Mouse (Mus musculus) forebrain, embryonic 12.5 days (tissue): ENCODE results near the gene Myt1l. TPM values are rescaled to one million over a fixed set of nuclear protein-coding genes. Genes with fewer than 3 reads are reported as not detected.

Experiments
- ATAC-seq: fragments of 200-750 bp; cut with Nextera tagmentation; 2 replicates; pipeline ENCODE4 v1.8.0; 2017; ENCODE audit warnings: moderate TSS enrichment; ENCODE audit not compliant: low FRiP score
- H3K27ac ChIP-seq: fragments of 300-500 bp; sonication (generic); 2 replicates; pipeline ENCODE4 v1.5.1; 2016; ENCODE audit warnings: mild to moderate bottlenecking
- H3K27me3 ChIP-seq: fragments of 300-500 bp; sonication (generic); 2 replicates; pipeline ENCODE4 v1.6.1; 2016; ENCODE audit warnings: mild to moderate bottlenecking
- H3K36me3 ChIP-seq: fragments of 300-500 bp; sonication (generic); replicated peaks from 2 replicates; pipeline ENCODE4 v1.6.1; 2016; ENCODE audit warnings: mild to moderate bottlenecking
- H3K4me1 ChIP-seq: fragments of 300-500 bp; sonication (generic); 2 replicates; pipeline ENCODE4 v1.6.1; 2016
- H3K4me2 ChIP-seq: fragments of 300-500 bp; sonication (generic); 2 replicates; pipeline ENCODE4 v1.6.1; 2016; ENCODE audit warnings: mild to moderate bottlenecking, moderate library complexity
- H3K4me3 ChIP-seq: fragments of 300-500 bp; sonication (generic); replicated peaks from 2 replicates; pipeline ENCODE4 v1.5.1; 2016; ENCODE audit warnings: mild to moderate bottlenecking
- H3K9ac ChIP-seq: fragments of 300-500 bp; sonication (generic); 2 replicates; pipeline ENCODE4 v1.6.1; 2016; ENCODE audit warnings: mild to moderate bottlenecking
- H3K9me3 ChIP-seq: fragments of 300-500 bp; sonication (generic); 2 replicates; pipeline ENCODE4 v1.6.1; 2016
- WGBS: fragments of 180-500 bp; shearing (Covaris S2); methylation state at CpG from one replicate; pipeline ENCODE4 v1.1.7; 2016; 5-methylcytosine and 5-hydroxymethylcytosine counted together
- polyA plus RNA-seq: library from polyadenylated mRNA; unstranded; fragments of >200 nt; fragmentation: Nextera tagmentation; extraction: Ambion mirVana; gene quantifications from 2 replicates; pipeline ENCODE4 v1.2.1, GENCODE M21; 2016

Myt1l gene
- polyA plus RNA-seq, 1 experiment from 2014 or later: 53.6 TPM

- ATAC-seq: no peak
- Histone ChIP-seq H3K9ac (peak overlapping the region; percentile 29; the same call in 1 of the 2 replicates), H3K4me3 (no peak overlapping the region), H3K4me2 (no peak overlapping the region), H3K36me3 (no peaks in the 10 kb centered on the region), H3K4me1 (peaks cover 64% of the 10 kb centered on the region), H3K27ac (peak overlapping the region; percentile 75), H3K27me3 (peaks cover 20% of the 10 kb centered on the region; the same call in 1 of the 2 replicates), H3K9me3 (no peaks in the 10 kb centered on the region)
- 7% methylated on average over 6 of the region's 6 CpGs for WGBS
These were observed 173.6 kb downstream of the Myt1l start for GRCm38 (mm10) chr12:29701731-29702316.

GRCm38 (mm10) chr12:29702626-29703025 lies 174.4 kb downstream of the Myt1l start:
- H3K27me3 ChIP-seq: peaks cover 17% of the 10 kb centered on the region; the same call in 1 of the 2 replicates

GRCm38 (mm10) chr12:29703541-29703940 lies 175.4 kb downstream of the Myt1l start:
- ATAC-seq: no peak

More at GRCm38 (mm10) chr12:29702626-29703025, 174.4 kb downstream of the Myt1l start:
- peaks cover 59% of the 10 kb centered on the region for H3K4me1 ChIP-seq
- H3K4me3 ChIP-seq: no peak overlapping the region
- H3K36me3 ChIP-seq: no peaks in the 10 kb centered on the region
- peak overlapping the region; percentile 75 for H3K27ac ChIP-seq
- WGBS: 27% methylated on average over 4 of the region's 4 CpGs
- H3K9me3 ChIP-seq: no peaks in the 10 kb centered on the region
- no peak overlapping the region; the same call in 1 of the 2 replicates for H3K4me2 ChIP-seq
- peak; percentile 25; the same call in 1 of the 2 replicates for ATAC-seq
- H3K9ac ChIP-seq: no peak overlapping the region

GRCm38 (mm10) chr12:29707094-29707493 lies 178.9 kb downstream of the Myt1l start:
- 0 out of 2 replicates have a peak, but pooled peaks cover 7% of the 10 kb centered on the region for H3K27me3 ChIP-seq
- no peaks in the 10 kb centered on the region for H3K9me3 ChIP-seq
- WGBS: 83% methylated on average over 3 of the region's 3 CpGs
- H3K27ac ChIP-seq: no peak overlapping the region
- ATAC-seq: no peak
- H3K9ac ChIP-seq: no peak overlapping the region
- H3K36me3 ChIP-seq: no peaks in the 10 kb centered on the region
- no peak overlapping the region for H3K4me2 ChIP-seq
- H3K4me3 ChIP-seq: no peak overlapping the region
- H3K4me1 ChIP-seq: peaks cover 18% of the 10 kb centered on the region

More at GRCm38 (mm10) chr12:29703541-29703940, 175.4 kb downstream of the Myt1l start:
- Histone ChIP-seq H3K4me1 (peaks cover 50% of the 10 kb centered on the region), H3K9ac (no peak overlapping the region), H3K4me3 (no peak overlapping the region), H3K36me3 (no peaks in the 10 kb centered on the region), H3K27me3 (peaks cover 17% of the 10 kb centered on the region; the same call in 1 of the 2 replicates), H3K27ac (peak overlapping the region; percentile 75), H3K4me2 (no peak overlapping the region), H3K9me3 (no peaks in the 10 kb centered on the region)
- WGBS: 86% methylated on average over 8 of the region's 8 CpGs

GRCm38 (mm10) chr12:29708166-29708565 lies 180.0 kb downstream of the Myt1l start:
- Histone ChIP-seq H3K9ac (no peak overlapping the region), H3K4me1 (peaks cover 7% of the 10 kb centered on the region), H3K27ac (no peak overlapping the region), H3K4me2 (no peak overlapping the region), H3K9me3 (no peaks in the 10 kb centered on the region), H3K36me3 (no peaks in the 10 kb centered on the region), H3K4me3 (no peak overlapping the region), H3K27me3 (0 out of 2 replicates have a peak, but pooled peaks cover 7% of the 10 kb centered on the region)
- WGBS: 89% methylated on average over 3 of the region's 3 CpGs
- no peak for ATAC-seq

GRCm38 (mm10) chr12:29712795-29713721 lies 184.9 kb downstream of the Myt1l start:
- no peak for ATAC-seq
- 79% methylated on average over 8 of the region's 15 CpGs for WGBS

GRCm38 (mm10) chr12:29723722-29724338 lies 195.6 kb downstream of the Myt1l start:
- Histone ChIP-seq H3K9me3 (no peaks in the 10 kb centered on the region), H3K36me3 (no peaks in the 10 kb centered on the region), H3K4me2 (no peak overlapping the region), H3K4me3 (no peak overlapping the region), H3K27me3 (no peaks in the 10 kb centered on the region), H3K27ac (peak overlapping the region; percentile 37; the same call in 1 of the 2 replicates), H3K9ac (no peak overlapping the region), H3K4me1 (peaks cover 12% of the 10 kb centered on the region)
- 65% methylated on average over 17 of the region's 17 CpGs for WGBS
- peak; percentile 49; the same call in 1 of the 2 replicates for ATAC-seq

More at GRCm38 (mm10) chr12:29712795-29713721, 184.9 kb downstream of the Myt1l start:
- Histone ChIP-seq H3K4me1 (no peaks in the 10 kb centered on the region), H3K27ac (no peak overlapping the region), H3K27me3 (no peaks in the 10 kb centered on the region), H3K36me3 (no peaks in the 10 kb centered on the region), H3K4me3 (no peak overlapping the region), H3K4me2 (no peak overlapping the region), H3K9me3 (no peaks in the 10 kb centered on the region), H3K9ac (no peak overlapping the region)

GRCm38 (mm10) chr12:29728294-29728693 lies 200.1 kb downstream of the Myt1l start:
- H3K27ac ChIP-seq: no peak overlapping the region
- ATAC-seq: no peak
- peaks cover 13% of the 10 kb centered on the region for H3K4me1 ChIP-seq
- no peak overlapping the region for H3K4me3 ChIP-seq
- no peak overlapping the region for H3K4me2 ChIP-seq
- 69% methylated on average over 2 of the region's 2 CpGs for WGBS
- H3K9me3 ChIP-seq: no peaks in the 10 kb centered on the region
- H3K9ac ChIP-seq: no peak overlapping the region
- no peaks in the 10 kb centered on the region for H3K27me3 ChIP-seq
- no peaks in the 10 kb centered on the region for H3K36me3 ChIP-seq

- Histone ChIP-seq H3K4me3 (no peak overlapping the region), H3K9me3 (no peaks in the 10 kb centered on the region), H3K27ac (0 out of 2 replicates have a peak overlapping the region, but pooled peaks have one; percentile 25), H3K4me1 (no peaks in the 10 kb centered on the region), H3K9ac (no peak overlapping the region), H3K36me3 (no peaks in the 10 kb centered on the region), H3K27me3 (no peaks in the 10 kb centered on the region), H3K4me2 (no peak overlapping the region)
- WGBS: 56% methylated on average over 8 of the region's 8 CpGs
- ATAC-seq: no peak
These were observed 212.3 kb downstream of the Myt1l start for GRCm38 (mm10) chr12:29740346-29741025.

GRCm38 (mm10) chr12:29741181-29741580 lies 213.0 kb downstream of the Myt1l start:
- no peak for ATAC-seq
- no peaks in the 10 kb centered on the region for H3K27me3 ChIP-seq
- H3K9me3 ChIP-seq: no peaks in the 10 kb centered on the region
- no peak overlapping the region for H3K27ac ChIP-seq
- WGBS: 92% methylated on average over 6 of the region's 6 CpGs
- H3K4me1 ChIP-seq: no peaks in the 10 kb centered on the region
- H3K4me2 ChIP-seq: no peak overlapping the region
- H3K36me3 ChIP-seq: no peaks in the 10 kb centered on the region
- H3K4me3 ChIP-seq: no peak overlapping the region
- no peak overlapping the region for H3K9ac ChIP-seq

- H3K27ac ChIP-seq: no peak overlapping the region
- no peak overlapping the region for H3K4me3 ChIP-seq
- H3K4me1 ChIP-seq: no peaks in the 10 kb centered on the region
- H3K27me3 ChIP-seq: no peaks in the 10 kb centered on the region
- WGBS: 67% methylated on average over 4 of the region's 4 CpGs
- no peak for ATAC-seq
- H3K9me3 ChIP-seq: no peaks in the 10 kb centered on the region
- no peaks in the 10 kb centered on the region for H3K36me3 ChIP-seq
- H3K9ac ChIP-seq: no peak overlapping the region
- no peak overlapping the region for H3K4me2 ChIP-seq
These were observed 222.5 kb downstream of the Myt1l start for GRCm38 (mm10) chr12:29750604-29751128.
